Mouse (Mus musculus) thymus, postnatal 0 days (tissue): ENCODE measurements around the gene Kcnh8. TPM values are rescaled to one million over a fixed set of nuclear protein-coding genes. Genes with fewer than 3 reads are reported as not detected.

Source experiments
- DNase-seq: peaks from one replicate; pipeline ENCODE4 v3.0.0-alpha.2; 2015; ENCODE audit warnings: low spot score
- polyA plus RNA-seq: library from polyadenylated mRNA; unstranded; fragments of >200 nt; fragmentation: Nextera tagmentation; extraction: Ambion mirVana; gene quantifications from 2 replicates; pipeline ENCODE4 v1.2.1, GENCODE M21; 2015

Kcnh8 gene
- polyA plus RNA-seq, 1 experiment from 2014 or later = 0.12 TPM

GRCm38 (mm10) chr17:52819007-52819406 is 216.5 kb downstream of the Kcnh8 start:
- DNase-seq = no peak

GRCm38 (mm10) chr17:52829678-52830077 is 227.2 kb downstream of the Kcnh8 start:
- DNase-seq = no peak

- no peak for DNase-seq
These were observed 270.7 kb downstream of the Kcnh8 start for GRCm38 (mm10) chr17:52873195-52873594.

- no peak for DNase-seq
These were observed 276.5 kb downstream of the Kcnh8 start for GRCm38 (mm10) chr17:52878964-52879363.

- no peak for DNase-seq
These were observed 277.5 kb downstream of the Kcnh8 start for GRCm38 (mm10) chr17:52880051-52880450.

GRCm38 (mm10) chr17:52885210-52885609 is 282.7 kb downstream of the Kcnh8 start:
- DNase-seq = no peak

- no peak for DNase-seq
These were observed 318.1 kb downstream of the Kcnh8 start for GRCm38 (mm10) chr17:52920519-52921106.

GRCm38 (mm10) chr17:52943966-52944365 is 341.5 kb downstream of the Kcnh8 start:
- DNase-seq = no peak

GRCm38 (mm10) chr17:52972735-52973134 is 370.2 kb downstream of the Kcnh8 start:
- DNase-seq = no peak

- no peak for DNase-seq
These were observed 378.4 kb downstream of the Kcnh8 start for GRCm38 (mm10) chr17:52980958-52981357.
